Mouse (Mus musculus) gastrocnemius, adult 18-20 months (tissue): ENCODE results near the gene Myh15. TPM values are rescaled to one million over a fixed set of nuclear protein-coding genes. Genes with fewer than 3 reads are reported as not detected.
"Not testable (repeated sequence)": the region's sequence is repeated elsewhere in the genome, so short reads cannot be mapped to it uniquely, and the experiment has no call there.

Experiments
- DNase-seq: peaks from one replicate; pipeline ENCODE4 v3.0.0; 2021; ENCODE audit warnings: low spot score
- long read RNA-seq, 2 experiments: library from polyadenylated mRNA; stranded (forward); transcript quantifications; one replicate each; pipeline ENCODE4 v2.0.0; 2021
- total RNA-seq, 2 experiments: library from RNA; stranded (reverse); gene quantifications; 2 replicates each; pipeline ENCODE4 v1.2.3; 2021

The Myh15 gene
- under 1 TPM in 1 of 2 experiments, not detected in 1; 0.05 TPM for total RNA-seq
- long read RNA-seq, experiment 1: 0 reads
- long read RNA-seq, experiment 2: 0 reads

DNA sequence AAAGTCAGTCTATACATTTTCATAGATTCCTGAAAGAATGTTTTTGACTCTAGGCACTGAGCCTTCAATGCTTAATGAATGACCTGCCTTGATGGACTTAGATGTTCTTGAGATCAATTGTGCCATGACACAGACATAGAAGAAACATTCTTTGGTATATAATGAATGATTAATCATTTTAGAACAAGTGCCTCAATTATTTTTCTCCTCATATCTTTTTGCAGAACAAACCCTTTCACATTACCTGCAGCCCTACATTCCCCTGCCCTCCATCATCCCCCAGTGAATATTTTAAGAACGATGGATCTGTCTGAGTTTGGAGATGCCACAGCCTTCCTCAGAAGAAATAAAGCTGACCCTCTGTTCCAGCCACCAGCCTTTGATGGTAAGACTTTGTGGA is at the start of gene Myh15:
TSS of gene Myh15 (plus strand) at position 301 of the 400 bp plus-strand sequence.
- DNase-seq: no peak

DNA sequence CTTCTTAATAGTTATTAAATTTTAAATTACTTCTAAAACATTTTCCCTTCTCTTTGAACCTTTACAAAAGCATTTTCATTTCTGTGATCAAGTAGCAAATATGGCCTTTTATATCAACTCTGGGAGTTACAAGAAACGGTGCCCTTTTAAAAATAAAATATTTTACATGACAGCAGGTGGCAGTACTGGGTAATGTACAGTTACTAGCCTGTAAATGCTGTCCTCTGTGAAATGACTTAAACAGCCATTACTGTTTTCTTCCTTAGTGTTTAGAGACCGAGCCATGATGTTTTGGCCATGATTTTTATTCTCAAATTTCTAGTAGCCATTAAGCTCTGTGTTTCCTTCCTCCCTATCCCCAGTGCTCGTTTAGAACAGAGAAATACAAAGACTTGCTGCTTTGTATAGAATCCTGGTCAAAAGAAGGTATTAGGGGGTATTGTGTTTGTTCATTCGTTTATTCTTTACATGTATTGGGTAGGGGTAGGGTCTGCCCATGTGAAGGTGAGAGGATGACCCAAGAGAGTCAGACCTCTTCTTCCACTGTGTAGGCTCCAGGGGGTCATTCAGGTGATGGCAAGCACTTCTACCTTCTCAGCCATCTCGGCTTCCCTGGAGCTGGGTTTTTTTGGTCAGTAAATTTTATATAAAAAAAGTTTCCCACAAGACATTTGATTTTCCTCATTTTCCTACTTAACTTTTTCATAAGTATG is 40.5 kb upstream of the Myh15 start:
- no peak for DNase-seq

DNA sequence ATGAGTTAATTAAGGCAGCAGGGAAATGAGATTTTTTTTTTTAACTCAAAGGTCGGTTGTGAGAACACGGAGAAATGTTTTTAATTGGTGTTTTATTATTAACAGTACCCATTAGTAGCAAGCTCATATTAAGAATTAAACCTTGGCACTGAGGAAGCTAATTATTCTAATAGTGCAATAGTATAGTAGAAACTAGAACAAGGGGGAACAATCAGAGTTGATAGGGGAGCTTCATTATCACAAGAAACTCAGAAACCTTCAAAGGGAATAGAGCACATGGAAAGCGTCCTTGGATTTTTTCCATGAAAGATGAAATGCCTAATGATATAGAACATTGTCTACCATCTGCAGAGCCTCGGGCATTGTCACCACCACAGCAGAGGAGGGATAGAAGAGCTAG is 21.4 kb upstream of the Myh15 start:
- no peak for DNase-seq

GRCm38 (mm10) chr16:49037771-49038170 is 19.5 kb upstream of the Myh15 start:
- no peak for DNase-seq

DNA sequence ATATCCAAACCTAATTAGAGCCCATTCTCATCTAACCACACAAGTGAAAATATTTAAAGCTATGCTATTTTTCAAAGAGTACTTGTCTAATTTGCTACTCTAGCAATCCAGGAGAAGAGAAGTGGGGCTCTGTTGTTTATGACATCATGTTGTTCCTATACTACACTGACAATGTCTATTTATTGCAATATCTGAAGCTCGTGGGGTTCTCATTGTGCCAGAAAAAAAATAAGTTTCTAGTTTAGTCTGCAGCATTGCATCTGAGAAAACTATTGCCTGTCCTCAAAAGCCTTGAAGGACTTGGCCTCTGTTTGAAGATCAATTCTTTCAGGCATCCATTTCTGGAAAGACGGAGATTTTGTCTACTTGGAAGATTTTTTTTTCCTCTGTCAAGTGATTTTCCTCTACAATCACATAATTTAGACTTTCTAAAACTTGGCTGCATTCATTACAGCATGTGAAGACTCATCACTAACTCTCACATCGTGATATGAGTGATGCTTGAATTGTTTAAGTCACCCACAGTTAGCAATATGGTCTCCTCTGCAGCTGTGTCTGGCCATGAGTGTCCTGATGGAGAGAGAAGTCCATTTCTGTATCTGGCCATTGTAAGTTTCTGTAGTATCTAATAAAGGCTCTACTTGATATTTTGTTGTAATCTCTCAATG is 16.6 kb upstream of the Myh15 start:
- no peak for DNase-seq

DNA sequence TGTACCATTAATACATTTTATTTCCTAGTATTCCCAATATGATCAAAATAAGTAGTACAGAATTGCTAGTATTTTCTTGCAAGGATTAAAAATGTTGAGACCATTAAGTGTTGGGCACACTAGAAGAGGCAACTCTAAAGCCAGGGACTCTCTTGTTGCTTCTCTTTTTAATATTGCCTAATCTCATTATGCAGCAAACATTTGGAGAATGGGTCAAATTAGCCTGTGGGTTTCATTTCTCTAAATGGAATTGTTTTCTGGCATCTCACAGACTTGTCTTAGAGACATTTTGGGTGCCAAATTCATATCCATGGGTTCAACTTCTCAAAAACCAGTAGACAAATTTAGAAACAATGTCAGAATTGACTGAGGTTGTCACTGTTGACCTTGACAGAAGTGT is 8.1 kb upstream of the Myh15 start:
- DNase-seq: no peak

GRCm38 (mm10) chr16:49069256-49069963 is 12.1 kb downstream of the Myh15 start:
- DNase-seq: no peak

GRCm38 (mm10) chr16:49071316-49071715 is 14.0 kb downstream of the Myh15 start:
- DNase-seq: no peak

DNA sequence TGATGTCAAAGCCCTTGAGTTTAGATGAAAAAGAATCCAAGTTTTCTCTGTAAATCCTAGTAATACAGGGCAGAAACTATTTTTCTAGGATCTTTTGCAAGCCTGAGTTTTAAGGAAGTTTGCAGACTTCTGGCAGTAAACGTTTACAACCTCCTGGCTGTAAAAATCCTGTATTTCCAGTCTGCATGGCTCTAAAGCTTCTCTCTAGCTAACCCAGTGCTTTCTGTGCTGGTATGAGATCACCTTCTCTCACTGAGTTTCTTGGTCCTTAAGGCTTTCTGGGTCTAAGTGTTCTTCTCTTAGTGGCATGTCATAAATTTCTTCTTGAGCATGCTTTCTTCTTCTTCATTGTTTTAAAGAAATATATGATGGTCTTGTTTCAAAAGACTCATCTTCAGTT is 70.7 kb downstream of the Myh15 start:
- no peak for DNase-seq

GRCm38 (mm10) chr16:49156193-49156592 is 98.9 kb downstream of the Myh15 start:
- no peak for DNase-seq

GRCm38 (mm10) chr16:49164349-49165137 is 107.3 kb downstream of the Myh15 start:
- peak; percentile 32 for DNase-seq

GRCm38 (mm10) chr16:49165728-49166127 is 108.4 kb downstream of the Myh15 start:
- no peak for DNase-seq

DNA sequence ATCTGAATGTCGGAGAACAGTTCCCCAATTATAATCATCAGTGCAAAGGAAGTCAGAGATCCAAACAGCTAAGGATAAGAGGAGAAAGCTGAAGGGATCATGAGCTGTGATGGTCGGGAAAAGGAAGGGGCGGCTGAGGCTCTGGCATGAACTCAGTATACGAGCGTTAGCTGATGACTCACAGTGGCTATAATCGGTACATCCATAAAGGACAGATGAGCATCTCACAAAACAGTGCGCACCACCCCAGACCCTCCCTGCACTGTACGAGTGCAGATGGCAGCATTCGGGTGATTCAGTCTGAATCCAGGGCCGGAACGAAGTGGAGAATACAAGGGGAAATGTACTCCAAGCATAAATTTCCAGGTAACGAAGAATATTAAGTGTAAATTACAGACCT is 110.0 kb downstream of the Myh15 start:
- DNase-seq: no peak

DNA sequence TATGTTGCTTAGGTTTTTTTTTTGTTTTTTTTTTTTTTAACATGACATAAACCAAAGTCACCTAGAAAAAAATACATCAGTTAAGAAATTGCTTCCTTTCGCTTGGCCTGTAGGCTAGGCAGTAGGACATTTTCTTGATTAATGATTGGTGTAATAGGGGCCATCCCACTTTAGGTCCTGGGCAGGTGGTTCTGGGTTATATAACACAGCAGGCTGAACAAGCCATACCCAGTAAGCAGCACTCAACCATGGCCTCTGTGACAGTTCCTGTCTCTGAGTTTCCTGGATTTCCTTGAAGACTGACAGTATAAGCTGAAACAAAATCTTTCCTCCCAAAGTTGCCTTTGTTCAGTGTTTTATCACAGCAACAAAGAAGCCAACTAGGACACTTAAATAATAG is 117.8 kb downstream of the Myh15 start:
- DNase-seq: no peak

- no peak for DNase-seq
Observed at GRCm38 (mm10) chr16:49175729-49176395, 118.6 kb downstream of the Myh15 start.

GRCm38 (mm10) chr16:49193521-49193920 is 136.2 kb downstream of the Myh15 start:
- DNase-seq: no peak

DNA sequence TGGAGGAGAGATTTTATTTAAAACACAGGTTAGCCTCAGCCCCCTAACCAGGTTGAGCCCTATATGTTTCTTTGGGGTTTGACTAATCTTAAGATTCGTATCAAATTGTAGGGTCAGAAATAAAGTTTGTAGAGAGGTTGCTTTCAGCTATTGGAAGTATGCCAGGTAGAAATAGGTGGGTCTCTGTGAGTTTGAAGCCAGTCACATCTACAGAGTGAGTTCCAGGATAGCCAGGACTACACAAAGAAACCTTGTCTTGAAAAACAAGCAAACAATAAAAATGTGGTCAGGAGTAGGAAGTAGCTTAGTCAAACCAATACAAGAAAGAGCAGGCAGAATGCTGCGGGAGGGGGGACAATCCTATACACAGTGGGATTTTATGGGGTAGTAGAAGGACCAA is 136.7 kb downstream of the Myh15 start:
- DNase-seq: no peak

GRCm38 (mm10) chr16:49196290-49196689 is 139.0 kb downstream of the Myh15 start:
- no peak for DNase-seq

- DNase-seq: no peak
Observed at GRCm38 (mm10) chr16:49197951-49198350, 140.7 kb downstream of the Myh15 start.

GRCm38 (mm10) chr16:49223733-49224132 is 166.4 kb downstream of the Myh15 start:
- DNase-seq: no peak

GRCm38 (mm10) chr16:49243517-49243916 is 186.2 kb downstream of the Myh15 start:
- not testable (repeated sequence) for DNase-seq
